Mouse (Mus musculus) liver, postnatal 0 days (tissue): ENCODE measurements at regions not wholly inside any gene's neighbourhood (a gene's known extent, or its start where the extent isn't known, plus 50 kb on each side); places are given as distances from the start of the nearest gene placed in this dataset.

Experiments
- ATAC-seq: fragments of 200-750 bp; cut with Nextera tagmentation; 2 replicates; pipeline ENCODE4 v1.8.0; 2017; ENCODE audit warnings: mild to moderate bottlenecking, moderate library complexity
- DNase-seq: peaks from one replicate; pipeline ENCODE4 v3.0.0-alpha.2; 2016
- H3K27ac ChIP-seq: fragments of 300-500 bp; sonication (generic); 2 replicates; pipeline ENCODE4 v1.5.1; 2014; ENCODE audit warnings: antibody characterized with exemption, moderate library complexity, mild to moderate bottlenecking, low read depth
- H3K27me3 ChIP-seq: fragments of 300-500 bp; sonication (generic); 2 replicates; pipeline ENCODE4 v1.6.1; 2014; ENCODE audit warnings: low read length, control low read depth, mixed read lengths; ENCODE audit not compliant: insufficient read depth
- H3K36me3 ChIP-seq: fragments of 300-500 bp; sonication (generic); replicated peaks from 2 replicates; pipeline ENCODE4 v1.6.1; 2014; ENCODE audit warnings: mild to moderate bottlenecking, control low read depth, low read length, moderate library complexity, mixed read lengths; ENCODE audit not compliant: insufficient read depth
- H3K4me1 ChIP-seq: fragments of 300-500 bp; sonication (generic); 2 replicates; pipeline ENCODE4 v1.6.1; 2014; ENCODE audit warnings: antibody characterized with exemption, mild to moderate bottlenecking, control low read depth; ENCODE audit not compliant: insufficient read depth
- H3K4me2 ChIP-seq: fragments of 300-500 bp; sonication (generic); 2 replicates; pipeline ENCODE4 v1.6.1; 2014; ENCODE audit warnings: low read depth, mild to moderate bottlenecking, low read length, moderate library complexity, mixed read lengths
- H3K4me3 ChIP-seq: fragments of 300-500 bp; sonication (generic); 2 replicates; pipeline ENCODE4 v1.5.1; 2014; ENCODE audit warnings: low read depth, low read length
- H3K9ac ChIP-seq: fragments of 300-500 bp; sonication (generic); replicated peaks from 2 replicates; pipeline ENCODE4 v1.6.1; 2014; ENCODE audit warnings: mild to moderate bottlenecking, moderate library complexity
- H3K9me3 ChIP-seq: fragments of 300-500 bp; sonication (generic); 2 replicates; pipeline ENCODE4 v1.6.1; 2016; ENCODE audit warnings: mild to moderate bottlenecking, control low read depth, low read length, mixed read lengths
- CTCF ChIP-seq: sonication (generic); IDR thresholded peaks from 2 replicates; pipeline ENCODE4 v1.5.1; 2016; ENCODE audit warnings: antibody characterized with exemption, low read depth
- EP300 ChIP-seq: IDR thresholded peaks from 2 replicates; pipeline ENCODE4 v1.6.1; 2016; ENCODE audit warnings: antibody characterized with exemption, low read depth, mild to moderate bottlenecking
- WGBS: fragments of 180-500 bp; shearing (Covaris S2); extraction: QIAGEN DNeasy Blood & Tissue Kit; methylation state at CpG from one replicate; pipeline ENCODE4 v1.1.7; 2014; ENCODE audit not compliant: insufficient replicate concordance; 5-methylcytosine and 5-hydroxymethylcytosine counted together

DNA sequence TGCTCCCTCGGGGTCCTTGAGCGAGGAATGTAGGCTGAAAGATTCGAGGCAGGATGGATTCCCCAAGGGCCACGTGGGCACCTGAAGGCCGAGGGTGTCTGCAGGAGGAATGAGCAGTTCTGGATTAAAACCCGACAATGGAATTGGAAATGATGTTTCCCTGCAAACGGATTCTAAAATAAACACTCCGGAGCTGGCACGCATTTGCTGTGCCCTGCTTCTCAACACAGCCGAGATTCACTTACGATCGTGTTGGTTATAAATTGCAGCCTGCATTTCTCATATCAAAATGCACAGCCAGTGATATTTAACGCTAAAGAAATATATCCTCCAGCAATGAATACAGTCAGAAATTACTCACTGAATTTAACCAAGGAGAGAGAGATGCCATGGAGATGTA is 169.4 kb upstream of the Fam19a5 start:
- DNase-seq = no peak
- no peak overlapping the region for H3K4me2 ChIP-seq
- H3K4me1 ChIP-seq = no peaks in the 10 kb centered on the region
- no peak for ATAC-seq
- H3K36me3 ChIP-seq = no peaks in the 10 kb centered on the region
- WGBS = 81% methylated on average over 13 of the region's 13 CpGs
- no peak overlapping the region for H3K27ac ChIP-seq
- H3K9me3 ChIP-seq = no peaks in the 10 kb centered on the region
- H3K4me3 ChIP-seq = no peak overlapping the region
- no peak overlapping the region for H3K9ac ChIP-seq
- no peaks in the 10 kb centered on the region for H3K27me3 ChIP-seq
- TF ChIP-seq CTCF = no peak
- no peak for TF ChIP-seq EP300

DNA sequence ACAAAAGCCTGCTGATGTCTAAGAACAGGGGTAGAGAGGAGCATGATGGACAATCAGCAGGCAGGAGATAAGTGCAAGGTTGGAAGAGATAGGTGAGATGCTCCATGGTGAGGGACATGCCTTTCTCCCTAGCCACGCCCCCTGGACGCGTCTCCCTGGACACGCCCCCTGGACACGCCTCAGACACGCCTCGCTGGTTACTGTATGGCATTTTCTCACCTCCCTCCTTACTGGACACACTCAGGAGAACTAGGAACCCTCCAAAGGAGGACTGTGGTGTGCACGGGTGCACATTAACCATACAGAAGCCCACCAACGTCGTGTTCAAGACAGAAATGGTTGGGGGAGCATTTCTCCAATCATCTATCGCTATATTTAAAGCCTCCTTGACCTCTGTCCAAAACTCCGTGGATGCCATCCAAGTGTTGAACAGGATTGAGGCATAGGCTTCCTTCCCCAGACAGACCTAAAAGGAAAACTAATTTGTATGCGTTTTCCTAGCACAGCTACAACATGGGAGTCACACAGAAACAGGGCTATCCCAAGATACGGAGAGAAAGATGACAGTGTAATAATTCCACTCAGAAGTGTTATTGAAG is 168.4 kb upstream of the Fam19a5 start:
- H3K4me3 ChIP-seq = no peak overlapping the region
- ATAC-seq (no peak), DNase-seq (no peak)
- no peaks in the 10 kb centered on the region for H3K36me3 ChIP-seq
- H3K9me3 ChIP-seq = no peaks in the 10 kb centered on the region
- no peaks in the 10 kb centered on the region for H3K4me1 ChIP-seq
- no peak overlapping the region for H3K4me2 ChIP-seq
- no peak for TF ChIP-seq EP300
- TF ChIP-seq CTCF = no peak
- H3K27me3 ChIP-seq = no peaks in the 10 kb centered on the region
- H3K9ac ChIP-seq = no peak overlapping the region
- no peak overlapping the region for H3K27ac ChIP-seq
- WGBS = 76% methylated on average over 14 of the region's 14 CpGs

DNA sequence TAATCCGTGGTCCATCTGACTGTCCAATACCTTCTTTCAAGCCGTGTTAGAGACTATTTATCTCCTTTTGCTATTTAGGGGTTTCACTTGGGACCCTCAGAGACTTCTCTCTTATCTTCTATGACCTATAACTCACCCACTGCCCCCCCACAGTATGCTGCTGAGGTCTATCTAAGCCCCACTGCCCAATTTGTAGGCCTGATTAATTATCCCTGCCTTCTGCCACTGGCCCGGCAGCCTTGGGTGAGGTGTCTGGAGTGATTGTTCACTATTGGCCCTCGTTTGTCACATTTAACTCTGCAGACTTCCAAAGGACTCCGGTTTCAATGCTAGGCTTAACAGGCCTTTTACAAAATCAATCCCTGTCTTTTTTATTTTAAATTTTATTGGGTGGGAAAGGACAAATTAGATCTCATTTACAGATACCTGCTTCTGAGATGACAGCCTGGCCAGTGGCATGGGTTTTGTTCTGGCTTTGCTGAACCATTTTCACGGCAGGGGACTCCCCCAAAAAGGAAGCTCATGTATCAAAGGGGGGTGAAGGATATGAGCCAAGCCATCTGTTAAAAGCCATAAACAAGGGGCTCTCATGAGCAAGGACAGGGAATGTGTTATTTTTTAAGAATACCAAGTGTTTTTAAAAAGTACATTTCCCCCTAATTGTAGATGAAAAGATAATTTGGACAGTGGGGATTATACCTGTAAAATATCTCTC is 160.4 kb upstream of the Fam19a5 start:
- H3K9ac ChIP-seq = no peak overlapping the region
- TF ChIP-seq EP300 (no peak), CTCF (no peak)
- no peaks in the 10 kb centered on the region for H3K9me3 ChIP-seq
- ATAC-seq (no peak), DNase-seq (no peak)
- H3K27me3 ChIP-seq = no peaks in the 10 kb centered on the region
- no peak overlapping the region for H3K4me2 ChIP-seq
- H3K4me1 ChIP-seq = no peaks in the 10 kb centered on the region
- no peaks in the 10 kb centered on the region for H3K36me3 ChIP-seq
- 57% methylated on average over 6 of the region's 6 CpGs for WGBS
- H3K4me3 ChIP-seq = no peak overlapping the region
- no peak overlapping the region for H3K27ac ChIP-seq

DNA sequence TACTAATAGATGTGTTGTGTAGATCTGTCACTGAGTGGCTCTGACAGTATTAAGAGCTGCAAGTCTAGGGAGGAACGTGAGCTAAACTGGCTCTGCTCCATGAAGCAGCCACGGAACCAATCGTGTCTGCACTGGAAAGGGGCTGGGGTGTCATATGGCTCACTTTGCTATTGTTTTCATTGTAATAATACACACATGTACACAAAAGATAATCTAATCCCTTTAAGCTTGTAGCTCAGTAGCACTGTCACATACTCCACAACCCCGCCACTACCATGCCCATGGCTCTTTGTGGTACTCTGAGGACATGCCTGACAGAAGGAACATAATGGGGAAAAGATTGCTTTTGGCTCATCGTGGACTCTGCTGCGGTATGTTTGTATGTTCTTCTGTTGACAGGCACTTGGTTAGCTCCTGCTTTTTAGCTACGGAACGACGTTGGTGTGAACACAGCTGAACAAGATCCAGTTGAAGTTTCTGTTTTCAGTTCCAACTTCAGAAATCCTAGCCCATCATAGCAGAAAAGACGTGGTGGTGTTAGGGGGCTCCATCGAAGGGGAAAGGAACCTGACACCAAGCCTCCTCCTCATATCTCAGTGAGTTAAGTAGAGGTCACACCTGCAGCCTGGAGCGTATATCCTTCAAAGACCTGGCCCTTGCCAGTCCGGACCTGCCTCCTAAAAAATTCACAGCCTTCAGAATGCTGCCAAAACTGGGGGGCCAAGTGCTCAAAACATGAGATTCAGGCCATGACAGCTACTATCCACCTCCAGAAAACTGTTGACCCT is 159.6 kb upstream of the Fam19a5 start:
- ATAC-seq = no peak
- Histone ChIP-seq H3K4me1 (no peaks in the 10 kb centered on the region), H3K9me3 (peaks cover 3% of the 10 kb centered on the region; the same call in 1 of the 2 replicates), H3K36me3 (no peaks in the 10 kb centered on the region), H3K27ac (no peak overlapping the region), H3K4me3 (no peak overlapping the region), H3K27me3 (no peaks in the 10 kb centered on the region), H3K4me2 (no peak overlapping the region), H3K9ac (no peak overlapping the region)
- no peak for DNase-seq
- 64% methylated on average over 13 of the region's 13 CpGs for WGBS
- no peak for TF ChIP-seq EP300
- TF ChIP-seq CTCF = no peak

DNA sequence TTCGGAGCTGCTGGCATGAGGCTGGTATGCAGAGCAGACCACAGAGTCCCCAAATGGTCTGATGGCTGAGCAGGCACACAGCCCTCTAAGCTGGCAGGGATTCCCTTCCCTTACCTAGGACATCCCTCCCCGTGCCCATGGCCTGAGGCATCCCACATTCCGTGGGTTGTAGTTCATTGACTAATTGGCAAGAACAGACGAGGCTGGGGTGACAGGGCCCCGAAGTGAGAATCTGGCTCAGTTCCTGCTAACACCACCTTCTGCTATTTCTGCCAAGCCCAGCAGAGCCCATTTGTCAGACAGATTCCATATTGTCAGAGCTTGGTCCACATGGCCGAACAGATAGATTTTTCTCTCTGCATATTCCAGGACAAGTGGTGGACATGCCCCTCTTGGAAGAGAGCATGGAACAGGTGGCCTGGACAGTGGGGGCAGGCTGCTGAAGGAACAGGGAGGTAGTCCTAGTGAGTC is 157.6 kb upstream of the Fam19a5 start:
- DNase-seq (no peak), ATAC-seq (no peak)
- Histone ChIP-seq H3K27ac (no peak overlapping the region), H3K27me3 (no peaks in the 10 kb centered on the region), H3K9me3 (peaks cover 3% of the 10 kb centered on the region; the same call in 1 of the 2 replicates), H3K4me3 (no peak overlapping the region), H3K36me3 (no peaks in the 10 kb centered on the region), H3K9ac (no peak overlapping the region), H3K4me2 (no peak overlapping the region), H3K4me1 (no peaks in the 10 kb centered on the region)
- TF ChIP-seq CTCF (no peak), EP300 (no peak)
- 81% methylated on average over 6 of the region's 6 CpGs for WGBS

DNA sequence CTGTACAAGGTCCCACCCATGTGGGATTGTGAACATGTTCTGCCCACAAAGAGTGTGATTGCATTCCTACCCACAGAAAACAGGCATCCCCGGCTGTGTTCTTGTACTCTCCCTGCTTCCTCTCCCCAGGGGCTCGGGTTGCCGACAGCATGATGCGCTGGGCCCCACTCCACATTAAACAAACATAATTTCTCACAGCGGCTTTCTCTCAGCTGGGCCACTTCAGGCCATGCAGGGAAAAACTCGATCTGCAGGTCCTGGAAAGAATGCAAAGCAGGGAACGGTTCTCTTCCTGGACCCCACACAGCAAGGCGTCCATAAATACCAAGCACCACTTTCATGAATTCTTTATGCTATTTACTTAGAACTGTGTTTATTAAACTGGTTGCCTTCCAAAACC is 152.7 kb upstream of the Fam19a5 start:
- H3K9me3 ChIP-seq = peaks cover 3% of the 10 kb centered on the region; the same call in 1 of the 2 replicates
- no peak overlapping the region for H3K9ac ChIP-seq
- no peaks in the 10 kb centered on the region for H3K27me3 ChIP-seq
- H3K4me3 ChIP-seq = no peak overlapping the region
- no peak overlapping the region for H3K4me2 ChIP-seq
- WGBS = 49% methylated on average over 8 of the region's 8 CpGs
- ATAC-seq (no peak), DNase-seq (no peak)
- H3K27ac ChIP-seq = no peak overlapping the region
- H3K36me3 ChIP-seq = no peaks in the 10 kb centered on the region
- no peak for TF ChIP-seq EP300
- TF ChIP-seq CTCF = no peak
- H3K4me1 ChIP-seq = no peaks in the 10 kb centered on the region
